Mouse (Mus musculus): ENCODE results near the gene Hspa2. TPM values are rescaled to one million over a fixed set of nuclear protein-coding genes. Genes with fewer than 3 reads are reported as not detected.

Gene Hspa2
- polyA plus RNA-seq, 1 experiment from 2014 or later, result 19.5 TPM

- Histone ChIP-seq H3K27me3 (ENCODE audit: control insufficient read depth, insufficient read depth, low read length) (no peaks in the 10 kb centered on the region), H3K36me3 (ENCODE audit: control insufficient read depth, insufficient read depth, low read length) (no peaks in the 10 kb centered on the region), H3K4me2 (no peak overlapping the region), H3K4me1 (ENCODE audit: control insufficient read depth, insufficient read depth, low read length) (no peaks in the 10 kb centered on the region), H3K27ac (ENCODE audit: low read depth, low read length) (no peak overlapping the region), H3K4me3 (ENCODE audit: low read depth, low read length) (no peak overlapping the region), H3K9me3 (replicated peaks; ENCODE audit: control insufficient read depth, low read length) (no peaks in the 10 kb centered on the region), H3K9ac (ENCODE audit: low read depth, low read length) (no peak overlapping the region)
- no peak for ATAC-seq (replicated peaks; ENCODE audit: insufficient number of reproducible peaks, low FRiP score, low TSS enrichment)
- 72% methylated on average over 5 of the region's 5 CpGs for WGBS (ENCODE audit: insufficient replicate concordance)
Measured at GRCm38 (mm10) chr12:76392979-76393378, 11.0 kb upstream of the Hspa2 start.

- no peak for ATAC-seq (replicated peaks; ENCODE audit: insufficient number of reproducible peaks, low FRiP score, low TSS enrichment)
- H3K4me3 ChIP-seq (ENCODE audit: low read depth, low read length), result no peak overlapping the region
- WGBS (ENCODE audit: insufficient replicate concordance), result 88% methylated on average over 5 of the region's 5 CpGs
- H3K27me3 ChIP-seq (ENCODE audit: control insufficient read depth, insufficient read depth, low read length), result no peaks in the 10 kb centered on the region
- no peak overlapping the region for H3K9ac ChIP-seq (ENCODE audit: low read depth, low read length)
- H3K9me3 ChIP-seq (replicated peaks; ENCODE audit: control insufficient read depth, low read length), result no peaks in the 10 kb centered on the region
- H3K36me3 ChIP-seq (ENCODE audit: control insufficient read depth, insufficient read depth, low read length), result no peaks in the 10 kb centered on the region
- H3K4me2 ChIP-seq, result no peak overlapping the region
- H3K27ac ChIP-seq (ENCODE audit: low read depth, low read length), result no peak overlapping the region
- H3K4me1 ChIP-seq (ENCODE audit: control insufficient read depth, insufficient read depth, low read length), result 0 out of 2 replicates have a peak, but pooled peaks cover 2% of the 10 kb centered on the region
Measured at GRCm38 (mm10) chr12:76397281-76397680, 6.7 kb upstream of the Hspa2 start.

- H3K4me2 ChIP-seq, result no peak overlapping the region
- H3K4me3 ChIP-seq (ENCODE audit: low read depth, low read length), result no peak overlapping the region
- no peak for ATAC-seq (replicated peaks; ENCODE audit: insufficient number of reproducible peaks, low FRiP score, low TSS enrichment)
- peaks cover 18% of the 10 kb centered on the region for H3K27me3 ChIP-seq (ENCODE audit: control insufficient read depth, insufficient read depth, low read length)
- H3K9ac ChIP-seq (ENCODE audit: low read depth, low read length), result no peak overlapping the region
- 50% methylated on average over 3 of the region's 3 CpGs for whole genome bisulfite sequencing (ENCODE audit: insufficient replicate concordance)
- no peaks in the 10 kb centered on the region for H3K9me3 ChIP-seq (replicated peaks; ENCODE audit: control insufficient read depth, low read length)
- no peak overlapping the region for H3K27ac ChIP-seq (ENCODE audit: low read depth, low read length)
- H3K4me1 ChIP-seq (ENCODE audit: control insufficient read depth, insufficient read depth, low read length), result peaks cover 24% of the 10 kb centered on the region
- no peaks in the 10 kb centered on the region for H3K36me3 ChIP-seq (ENCODE audit: control insufficient read depth, insufficient read depth, low read length)
Measured at GRCm38 (mm10) chr12:76401674-76402073, 2.3 kb upstream of the Hspa2 start.

- Histone ChIP-seq H3K4me2 (peak overlapping the region; percentile 90), H3K9ac (ENCODE audit: low read depth, low read length) (peak overlapping the region; percentile 88), H3K4me1 (ENCODE audit: control insufficient read depth, insufficient read depth, low read length) (peaks cover 24% of the 10 kb centered on the region), H3K36me3 (ENCODE audit: control insufficient read depth, insufficient read depth, low read length) (no peaks in the 10 kb centered on the region), H3K27me3 (ENCODE audit: control insufficient read depth, insufficient read depth, low read length) (peaks cover 24% of the 10 kb centered on the region), H3K27ac (ENCODE audit: low read depth, low read length) (peak overlapping the region; percentile 96), H3K9me3 (replicated peaks; ENCODE audit: control insufficient read depth, low read length) (no peaks in the 10 kb centered on the region), H3K4me3 (ENCODE audit: low read depth, low read length) (peak overlapping the region; percentile 70)
- peak; percentile 90 for ATAC-seq (replicated peaks; ENCODE audit: insufficient number of reproducible peaks, low FRiP score, low TSS enrichment)
- 1% methylated on average over 54 of the region's 54 CpGs for WGBS (ENCODE audit: insufficient replicate concordance)
Measured at GRCm38 (mm10) chr12:76402991-76403885, 738 bp upstream of the Hspa2 start.

GRCm38 (mm10) chr12:76404836-76405182 lies 833 bp downstream of the Hspa2 start:
- Histone ChIP-seq H3K36me3 (ENCODE audit: control insufficient read depth, insufficient read depth, low read length) (no peaks in the 10 kb centered on the region), H3K27me3 (ENCODE audit: control insufficient read depth, insufficient read depth, low read length) (peaks cover 24% of the 10 kb centered on the region), H3K27ac (ENCODE audit: low read depth, low read length) (no peak overlapping the region), H3K4me3 (ENCODE audit: low read depth, low read length) (peak overlapping the region; percentile 70), H3K4me1 (ENCODE audit: control insufficient read depth, insufficient read depth, low read length) (peaks cover 22% of the 10 kb centered on the region), H3K9ac (ENCODE audit: low read depth, low read length) (peak overlapping the region; percentile 60; the same call in 1 of the 2 replicates), H3K9me3 (replicated peaks; ENCODE audit: control insufficient read depth, low read length) (no peaks in the 10 kb centered on the region), H3K4me2 (peak overlapping the region; percentile 91)
- ATAC-seq (replicated peaks; ENCODE audit: insufficient number of reproducible peaks, low FRiP score, low TSS enrichment), result no peak
- WGBS (ENCODE audit: insufficient replicate concordance), result 10% methylated on average over 20 of the region's 20 CpGs

- Histone ChIP-seq H3K4me1 (ENCODE audit: control insufficient read depth, insufficient read depth, low read length) (peaks cover 22% of the 10 kb centered on the region), H3K4me3 (ENCODE audit: low read depth, low read length) (peak overlapping the region; percentile 70), H3K27me3 (ENCODE audit: control insufficient read depth, insufficient read depth, low read length) (peaks cover 24% of the 10 kb centered on the region), H3K27ac (ENCODE audit: low read depth, low read length) (no peak overlapping the region), H3K9ac (ENCODE audit: low read depth, low read length) (peak overlapping the region; percentile 60), H3K36me3 (ENCODE audit: control insufficient read depth, insufficient read depth, low read length) (no peaks in the 10 kb centered on the region), H3K9me3 (replicated peaks; ENCODE audit: control insufficient read depth, low read length) (no peaks in the 10 kb centered on the region), H3K4me2 (peak overlapping the region; percentile 91)
- 4% methylated on average over 64 of the region's 64 CpGs for WGBS (ENCODE audit: insufficient replicate concordance)
- no peak for ATAC-seq (replicated peaks; ENCODE audit: insufficient number of reproducible peaks, low FRiP score, low TSS enrichment)
Measured at GRCm38 (mm10) chr12:76405183-76405970, 1.4 kb downstream of the Hspa2 start.

- Histone ChIP-seq H3K4me2 (peak overlapping the region; percentile 91), H3K27ac (ENCODE audit: low read depth, low read length) (no peak overlapping the region), H3K36me3 (ENCODE audit: control insufficient read depth, insufficient read depth, low read length) (no peaks in the 10 kb centered on the region), H3K4me3 (ENCODE audit: low read depth, low read length) (peak overlapping the region; percentile 70), H3K27me3 (ENCODE audit: control insufficient read depth, insufficient read depth, low read length) (peaks cover 24% of the 10 kb centered on the region), H3K9me3 (replicated peaks; ENCODE audit: control insufficient read depth, low read length) (no peaks in the 10 kb centered on the region), H3K4me1 (ENCODE audit: control insufficient read depth, insufficient read depth, low read length) (peaks cover 22% of the 10 kb centered on the region), H3K9ac (ENCODE audit: low read depth, low read length) (peak overlapping the region; percentile 28; the same call in 1 of the 2 replicates)
- no peak for ATAC-seq (replicated peaks; ENCODE audit: insufficient number of reproducible peaks, low FRiP score, low TSS enrichment)
- 4% methylated on average over 23 of the region's 23 CpGs for WGBS (ENCODE audit: insufficient replicate concordance)
Measured at GRCm38 (mm10) chr12:76405971-76406370, 2.0 kb downstream of the Hspa2 start.

GRCm38 (mm10) chr12:76407184-76407583 lies 3.2 kb downstream of the Hspa2 start:
- WGBS (ENCODE audit: insufficient replicate concordance), result 52% methylated on average over 1 of the region's 1 CpGs
- Histone ChIP-seq H3K9ac (ENCODE audit: low read depth, low read length) (no peak overlapping the region), H3K27ac (ENCODE audit: low read depth, low read length) (no peak overlapping the region), H3K4me1 (ENCODE audit: control insufficient read depth, insufficient read depth, low read length) (peaks cover 22% of the 10 kb centered on the region), H3K36me3 (ENCODE audit: control insufficient read depth, insufficient read depth, low read length) (no peaks in the 10 kb centered on the region), H3K4me2 (no peak overlapping the region), H3K4me3 (ENCODE audit: low read depth, low read length) (no peak overlapping the region), H3K9me3 (replicated peaks; ENCODE audit: control insufficient read depth, low read length) (no peaks in the 10 kb centered on the region), H3K27me3 (ENCODE audit: control insufficient read depth, insufficient read depth, low read length) (peaks cover 24% of the 10 kb centered on the region)
- no peak for ATAC-seq (replicated peaks; ENCODE audit: insufficient number of reproducible peaks, low FRiP score, low TSS enrichment)

Measured in heart, embryonic 11.5 days (tissue).